Mouse (Mus musculus): ENCODE results near the gene Hacd3.
A peak's percentile ranks its signal among the peaks of the same experiment; 100 is the strongest.
"Not testable (repeated sequence)": the region's sequence is repeated elsewhere in the genome, so short reads cannot be mapped to it uniquely, and the experiment has no call there.

Hacd3 gene

GRCm38 (mm10) chr9:65016241-65016977 is 5.1 kb downstream of the Hacd3 start:
- peak; percentile 35 for DNase-seq

GRCm38 (mm10) chr9:65015461-65016222 is 5.9 kb downstream of the Hacd3 start:
- no peak for DNase-seq

- peak; percentile 36 for DNase-seq
These were observed 10.2 kb downstream of the Hacd3 start for GRCm38 (mm10) chr9:65011304-65011703.

GRCm38 (mm10) chr9:65010632-65011031 is 10.9 kb downstream of the Hacd3 start:
- DNase-seq, result no peak

GRCm38 (mm10) chr9:65005737-65006136 is 15.8 kb downstream of the Hacd3 start:
- no peak for DNase-seq

- no peak for DNase-seq
These were observed 20.0 kb downstream of the Hacd3 start for GRCm38 (mm10) chr9:65001481-65001880.

- DNase-seq, result not testable (repeated sequence)
These were observed 26.0 kb downstream of the Hacd3 start for GRCm38 (mm10) chr9:64995464-64995863.

GRCm38 (mm10) chr9:64990291-64990690 is 31.2 kb downstream of the Hacd3 start:
- no peak for DNase-seq

GRCm38 (mm10) chr9:64988443-64988842 is 33.0 kb downstream of the Hacd3 start:
- no peak for DNase-seq

GRCm38 (mm10) chr9:64987651-64988050 is 33.8 kb downstream of the Hacd3 start:
- DNase-seq, result no peak

GRCm38 (mm10) chr9:64985807-64986206 is 35.7 kb downstream of the Hacd3 start:
- DNase-seq, result no peak

GRCm38 (mm10) chr9:64985037-64985794 is 36.3 kb downstream of the Hacd3 start:
- no peak for DNase-seq

GRCm38 (mm10) chr9:64981904-64982303 is 39.6 kb downstream of the Hacd3 start:
- no peak for DNase-seq

GRCm38 (mm10) chr9:64980548-64980947 is 40.9 kb downstream of the Hacd3 start:
- DNase-seq, result no peak

GRCm38 (mm10) chr9:64960978-64961320 is 60.5 kb downstream of the Hacd3 start:
- no peak for DNase-seq

GRCm38 (mm10) chr9:64960117-64960977 is 61.1 kb downstream of the Hacd3 start, which contains the start of gene Ints14:
TSS of gene Ints14 (plus strand) at chr9:64960905.
- peak; percentile 98 for DNase-seq

- DNase-seq, result no peak
These were observed 64.2 kb downstream of the Hacd3 start for GRCm38 (mm10) chr9:64957276-64957675.

- DNase-seq, result peak; percentile 22
These were observed 65.2 kb downstream of the Hacd3 start for GRCm38 (mm10) chr9:64956337-64956736.

- DNase-seq, result no peak
These were observed 68.3 kb downstream of the Hacd3 start for GRCm38 (mm10) chr9:64953190-64953589.

GRCm38 (mm10) chr9:64952055-64952454 is 69.4 kb downstream of the Hacd3 start:
- DNase-seq, result no peak

GRCm38 (mm10) chr9:64951161-64951657 is 70.3 kb downstream of the Hacd3 start, which contains the start of gene Slc24a1:
TSS of gene Slc24a1 (minus strand) at chr9:64951607.
- DNase-seq, result no peak

- DNase-seq, result no peak
These were observed 73.9 kb downstream of the Hacd3 start for GRCm38 (mm10) chr9:64947483-64948095.
